Mouse (Mus musculus) lung, adult 10 weeks (tissue): Measurements from ENCODE around the gene Pdcd2l. TPM values are rescaled to one million over a fixed set of nuclear protein-coding genes. Genes with fewer than 3 reads are reported as not detected.

Experiments used
- polyA plus RNA-seq: library from polyadenylated mRNA; stranded (reverse); fragments of 350-450 nt; fragmentation: Illumina TruSeq; extraction: RNeasy Lipid Tissue Mini Kit (QIAGEN cat#74804); gene quantifications from one replicate; pipeline ENCODE4 v1.2.3, GENCODE M21; 2014; ENCODE audit warnings: low read depth, low replicate concordance; ENCODE audit not compliant: insufficient read depth

Gene Pdcd2l
- polyA plus RNA-seq = 17.3 TPM

GRCm38 (mm10) chr7:34196132-34197128 lies at the start of gene Pdcd2l:
Pdcd2l (minus strand) TSS chr7:34196661.

DNA sequence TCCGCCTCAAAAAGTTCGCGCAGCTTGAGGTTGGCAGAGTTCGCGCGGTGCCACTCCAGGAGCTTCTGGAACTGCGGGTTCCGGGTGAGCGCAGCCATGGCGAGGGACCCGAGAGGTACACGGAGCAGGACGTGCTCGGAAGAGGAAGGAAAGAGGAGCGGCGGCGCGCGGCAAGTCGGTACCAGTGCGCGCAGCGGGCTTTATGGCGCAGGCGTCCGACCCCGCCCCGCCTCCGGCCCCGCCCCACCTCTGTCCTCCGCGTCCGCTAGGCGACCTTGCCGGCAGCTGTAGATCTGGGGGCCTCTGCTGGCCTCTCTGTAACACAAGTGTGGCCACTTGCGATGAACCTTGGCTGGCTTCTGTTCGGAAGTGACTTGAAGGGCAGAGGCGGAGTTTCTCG lies 33.7 kb upstream of the Pdcd2l start, which contains the start of gene Gpi1:
Gene Gpi1, minus strand, starts transcription at position 221 of the 400 bp plus-strand sequence.

DNA sequence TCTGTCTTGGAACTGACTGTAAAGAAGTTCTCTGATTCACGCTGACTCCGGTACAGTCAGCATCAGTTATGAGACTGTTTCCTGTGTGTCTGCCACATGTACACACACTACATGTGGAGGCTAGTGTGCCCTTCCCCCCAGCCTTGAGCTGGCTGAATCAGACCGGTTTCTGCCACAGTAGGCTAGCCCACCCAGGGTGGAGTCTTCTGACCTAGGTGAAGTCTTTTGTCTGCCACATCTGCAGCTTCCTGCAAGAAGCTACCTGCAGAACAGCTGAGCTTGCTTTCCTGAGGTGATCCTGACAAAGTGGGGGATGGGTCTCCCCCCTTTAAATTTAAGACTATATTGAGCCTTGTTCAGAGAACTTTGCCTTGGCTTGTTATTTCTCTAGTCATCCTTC lies 27.0 kb downstream of the Pdcd2l start, which contains the start of gene Uba2:
Gene Uba2, minus strand, starts transcription at position 146 of the 400 bp plus-strand sequence.

Other genes with a start within 250 kb of the Pdcd2l start
- gene Scgb2b27, start 182.7 kb downstream of the Pdcd2l start, polyA plus RNA-seq = not detected
- not detected for gene Scgb1b27, start 175.2 kb downstream of the Pdcd2l start, polyA plus RNA-seq
- not detected for gene Scgb1b30, start 101.2 kb downstream of the Pdcd2l start, polyA plus RNA-seq
- gene Wtip, start 63.4 kb downstream of the Pdcd2l start, polyA plus RNA-seq = 26.0 TPM
- gene Uba2, start 27.1 kb downstream of the Pdcd2l start, polyA plus RNA-seq = 51.2 TPM
- gene Gpi1, start 33.7 kb upstream of the Pdcd2l start, polyA plus RNA-seq = 174 TPM
- gene Gm6096, start 54.4 kb upstream of the Pdcd2l start, polyA plus RNA-seq = not detected
- 24.0 TPM for gene 4931406P16Rik, start 116.9 kb upstream of the Pdcd2l start, polyA plus RNA-seq
- gene Lsm14a, start 196.7 kb upstream of the Pdcd2l start, polyA plus RNA-seq = 61.3 TPM